Mouse (Mus musculus): ENCODE measurements around the gene AF067061.
"Not testable (repeated sequence)": the region's sequence is repeated elsewhere in the genome, so short reads cannot be mapped to it uniquely, and the experiment has no call there.

Gene AF067061

DNA sequence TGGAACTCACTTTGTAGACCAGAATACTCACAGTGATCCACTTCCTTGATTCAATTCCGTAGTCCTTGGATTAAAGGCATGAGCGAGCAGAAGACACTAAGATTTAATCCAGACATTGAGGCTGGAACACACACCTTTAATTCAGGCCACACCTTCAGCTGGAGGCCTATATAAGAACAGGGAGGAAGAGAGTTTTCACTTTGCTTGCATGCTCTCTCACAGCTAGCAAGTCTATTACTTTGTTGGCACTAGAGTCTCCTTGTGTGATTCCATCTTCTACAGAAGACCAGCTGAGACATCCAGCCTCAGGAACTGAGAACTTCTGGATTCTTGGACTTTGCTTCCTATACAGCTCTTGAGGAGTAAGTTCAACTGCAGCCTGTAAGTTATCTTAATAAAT is at the start of gene AF067061:
Gene AF067061, plus strand, starts transcription at position 245 of the 400 bp plus-strand sequence.
- in situ Hi-C loops (cut with MboI, MseI), result not testable (repeated sequence)

- in situ Hi-C loops (cut with MboI, MseI), result loop anchor here in 1 of 2 experiments (10.0 kb wide), 1 partner anchor 601 kb away; no protein-coding TSS in a partner anchor
Observed at GRCm38 (mm10) chr13:120215847-120216246, 47.1 kb upstream of the AF067061 start, which contains the start of gene Gm21762. Gm21762 (minus strand) TSS chr13:120215947.

DNA sequence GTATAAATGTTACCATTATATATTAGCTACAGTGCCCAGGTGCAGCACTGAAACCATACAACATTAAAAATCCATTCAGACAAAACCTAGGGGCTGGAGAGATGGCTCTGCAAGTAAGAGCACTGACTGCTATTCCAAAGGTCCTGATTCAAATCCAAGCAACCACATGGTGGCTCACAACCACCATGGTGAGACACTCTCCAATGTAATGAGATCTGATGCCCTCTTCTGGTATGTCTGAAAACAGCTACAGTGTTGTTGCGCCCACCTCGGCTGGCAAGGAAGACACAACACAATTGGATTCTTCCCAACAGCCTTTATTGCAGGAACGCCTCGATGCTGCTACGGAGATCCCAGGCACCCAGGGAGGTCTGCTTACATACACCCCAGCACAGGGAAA is 42.0 kb upstream of the AF067061 start:
- in situ Hi-C loops (cut with MboI, MseI), result loop anchor here in 1 of 2 experiments (5.0 kb wide), 1 partner anchor 384 kb away; the partner anchor contains the start of gene D13Ertd608e

GRCm38 (mm10) chr13:120223012-120223659 is 39.8 kb upstream of the AF067061 start:
- in situ Hi-C loops (cut with MboI, MseI), result loop anchor here in 1 of 2 experiments (5.0 kb wide), 1 partner anchor 386 kb away; the partner anchor contains the start of gene D13Ertd608e

DNA sequence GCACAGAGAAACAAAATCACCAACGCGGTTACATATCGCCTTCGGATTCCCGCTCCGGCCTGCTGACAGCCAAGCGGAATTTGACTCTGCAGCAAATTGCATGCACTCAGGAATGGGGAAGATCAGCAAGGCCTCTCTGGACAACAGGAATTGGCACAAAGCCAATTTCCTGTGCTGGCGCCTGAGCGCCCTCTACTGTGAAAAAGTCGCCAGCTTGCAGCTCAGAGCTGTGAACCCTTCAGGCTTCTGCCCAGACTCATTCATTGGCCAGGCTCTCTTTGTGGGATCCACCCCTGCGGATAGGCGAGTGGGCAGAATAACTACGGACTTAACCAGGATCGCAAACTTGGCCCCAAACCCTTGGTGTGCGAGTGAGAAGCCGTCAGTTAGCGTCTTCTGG is 31.1 kb upstream of the AF067061 start:
- in situ Hi-C loops (cut with MboI, MseI), result not testable (repeated sequence)

DNA sequence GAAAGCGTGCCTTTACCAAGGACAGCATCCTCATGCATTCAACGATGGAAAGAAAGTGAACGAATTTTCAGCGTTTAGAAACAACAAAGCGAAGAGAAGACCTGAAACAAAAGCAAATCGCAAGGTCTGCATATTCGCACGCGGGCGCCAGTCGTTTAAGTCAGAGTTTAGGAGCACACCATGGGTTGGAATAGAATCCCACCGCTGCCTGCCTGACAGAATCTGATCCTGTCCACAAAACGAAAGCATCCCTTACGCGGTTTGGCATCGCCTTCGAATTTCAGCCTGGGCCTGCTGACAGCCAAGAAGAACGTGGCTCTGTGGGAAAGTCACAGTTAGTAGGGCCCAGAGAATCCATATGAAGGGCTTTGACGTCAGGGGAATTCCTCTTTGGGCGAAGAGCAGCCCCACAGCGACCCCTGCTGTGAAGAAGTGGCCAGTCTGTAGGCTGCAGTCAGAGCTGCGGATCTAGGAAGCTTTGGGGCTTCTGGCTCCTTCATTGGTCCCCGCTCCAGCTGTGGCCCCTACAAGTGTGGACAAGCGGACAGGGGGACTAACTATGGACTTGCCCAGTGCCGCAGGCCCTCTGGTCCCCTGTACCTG is 30.4 kb upstream of the AF067061 start:
- in situ Hi-C loops (cut with MboI, MseI), result not testable (repeated sequence)

DNA sequence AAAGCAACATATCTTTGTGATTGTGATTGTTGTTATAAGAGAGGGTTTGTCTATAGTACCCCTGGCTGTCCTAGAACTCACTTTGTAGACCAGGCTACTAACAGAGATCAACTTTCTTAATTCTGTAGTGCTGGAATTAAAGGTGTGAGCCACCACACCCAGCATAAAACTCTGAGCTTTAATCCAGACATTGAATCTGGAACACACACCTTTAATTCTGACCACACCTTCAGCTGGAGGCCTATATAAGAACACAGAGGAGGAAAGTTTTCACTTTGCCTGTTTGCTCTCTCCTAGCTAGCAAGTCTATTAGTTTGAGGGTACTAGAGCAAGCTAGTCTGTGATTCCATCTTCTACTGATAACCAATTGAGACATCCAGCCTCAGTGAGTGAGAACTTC is 24.1 kb upstream of the AF067061 start, which contains the start of gene Gm21731:
Gene Gm21731, plus strand, starts transcription at position 301 of the 400 bp plus-strand sequence.
- in situ Hi-C loops (cut with MboI, MseI), result not testable (repeated sequence)

DNA sequence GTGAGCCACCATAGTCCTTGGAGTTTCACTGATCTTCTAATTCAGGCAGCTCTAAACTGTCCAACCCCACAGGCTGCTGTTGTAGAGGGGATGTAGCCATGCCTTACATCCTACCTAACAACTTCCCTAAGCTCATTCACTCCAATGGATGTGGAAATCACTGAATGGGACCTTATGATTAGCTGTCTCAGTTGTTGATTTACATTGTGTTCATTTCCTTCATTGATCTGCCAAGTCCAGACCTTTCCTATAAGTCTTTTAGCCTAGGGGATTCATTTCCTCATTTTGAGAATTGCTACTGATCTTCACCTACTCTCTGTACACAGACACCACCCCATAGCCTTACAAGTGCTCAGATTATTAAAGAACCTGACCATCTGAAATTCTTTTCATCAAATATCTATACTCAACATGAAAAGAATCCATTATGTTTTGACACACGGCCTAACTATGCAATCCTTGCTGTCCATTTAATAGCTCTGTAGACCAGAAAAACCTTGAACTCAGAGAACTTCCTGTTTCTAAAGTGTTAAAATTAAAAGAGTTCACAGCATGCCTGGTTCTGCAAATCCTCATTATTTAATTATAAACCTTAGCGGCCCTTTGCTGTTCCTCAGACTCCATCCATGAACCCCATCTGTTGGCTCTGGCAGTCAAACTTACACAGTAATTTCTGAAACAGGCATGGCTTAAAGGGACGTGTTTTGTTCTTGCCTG is 11.5 kb upstream of the AF067061 start:
- in situ Hi-C loops (cut with MboI, MseI), result not testable (repeated sequence)

- in situ Hi-C loops (cut with MboI, MseI), result not testable (repeated sequence)
Observed at GRCm38 (mm10) chr13:120258817-120259658, 3.9 kb upstream of the AF067061 start.

- in situ Hi-C loops (cut with MboI, MseI), result not testable (repeated sequence)
Observed at GRCm38 (mm10) chr13:120259718-120260117, 3.2 kb upstream of the AF067061 start.

DNA sequence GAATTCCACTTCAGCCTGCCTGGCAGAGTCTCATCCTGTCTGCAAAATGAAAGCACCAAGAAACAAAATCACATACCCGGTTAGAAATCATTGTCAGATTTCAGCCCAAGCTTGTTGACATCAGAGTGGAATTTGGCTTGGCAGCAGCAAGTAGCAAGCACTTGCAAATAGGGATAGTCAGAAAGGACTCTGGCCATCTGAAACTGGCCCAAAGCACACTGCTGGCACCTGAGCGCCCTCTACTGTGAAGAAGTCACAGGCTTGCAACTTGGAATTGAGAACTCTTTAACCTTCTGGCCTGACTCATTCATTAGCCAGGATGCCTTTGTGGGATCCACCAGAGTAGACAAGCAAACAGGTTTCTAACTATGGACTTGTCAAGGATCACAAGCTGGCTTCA is 14.9 kb downstream of the AF067061 start:
- in situ Hi-C loops (cut with MboI, MseI), result not testable (repeated sequence)

- in situ Hi-C loops (cut with MboI, MseI), result no loop called here
Observed at GRCm38 (mm10) chr13:120278784-120279183, 15.9 kb downstream of the AF067061 start.

DNA sequence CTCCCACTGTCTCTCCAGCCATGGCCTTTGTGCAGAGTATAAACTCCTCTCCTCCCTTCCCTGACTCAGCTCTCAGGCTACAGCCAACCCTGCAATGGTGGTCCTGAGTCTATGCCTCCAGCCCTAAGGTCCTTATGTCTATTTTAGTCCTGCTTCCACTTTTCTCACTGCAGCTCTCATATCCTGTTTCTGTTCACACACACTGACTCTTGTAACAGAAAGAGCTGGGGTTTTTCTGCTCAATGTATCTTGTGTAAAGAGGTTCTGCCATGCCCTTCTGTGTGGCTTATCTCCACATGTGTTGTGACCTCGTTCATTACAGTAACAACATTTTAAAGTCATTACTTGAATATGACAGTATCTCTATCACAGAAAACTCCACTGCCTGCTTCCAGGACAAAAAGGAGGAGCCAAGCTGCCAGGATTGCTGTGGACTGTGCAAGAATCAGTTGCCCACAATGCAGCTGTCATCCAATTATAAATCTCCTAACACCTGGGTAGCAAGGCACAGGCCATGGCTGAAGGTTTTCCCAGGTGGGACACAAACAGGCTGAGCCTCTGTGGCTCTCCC is 36.5 kb downstream of the AF067061 start:
- in situ Hi-C loops (cut with MboI, MseI), result no loop called here

GRCm38 (mm10) chr13:120299991-120300442 is 37.1 kb downstream of the AF067061 start, which contains the start of gene BC147527:
BC147527 (plus strand) TSS chr13:120300392.
- in situ Hi-C loops (cut with MboI, MseI), result no loop called here

DNA sequence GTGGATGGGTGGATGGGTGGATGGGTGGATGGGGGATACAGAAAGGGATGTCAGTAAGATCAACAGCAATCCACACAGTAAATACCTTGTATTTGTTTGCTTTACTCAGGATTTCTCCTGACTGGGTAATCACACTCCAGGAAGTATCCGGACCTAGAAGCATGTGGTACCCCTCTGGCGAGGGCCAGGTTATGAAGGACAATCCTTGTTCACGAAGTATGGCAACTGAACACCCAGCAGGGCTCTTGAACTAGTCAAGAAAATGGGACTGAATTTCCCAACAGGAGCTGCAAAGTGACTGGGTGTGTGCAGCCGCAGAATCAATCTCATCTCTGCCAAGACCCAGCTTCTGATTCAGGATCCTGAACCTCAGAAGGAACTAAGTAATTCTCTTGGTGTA is 37.9 kb downstream of the AF067061 start:
- in situ Hi-C loops (cut with MboI, MseI), result no loop called here

DNA sequence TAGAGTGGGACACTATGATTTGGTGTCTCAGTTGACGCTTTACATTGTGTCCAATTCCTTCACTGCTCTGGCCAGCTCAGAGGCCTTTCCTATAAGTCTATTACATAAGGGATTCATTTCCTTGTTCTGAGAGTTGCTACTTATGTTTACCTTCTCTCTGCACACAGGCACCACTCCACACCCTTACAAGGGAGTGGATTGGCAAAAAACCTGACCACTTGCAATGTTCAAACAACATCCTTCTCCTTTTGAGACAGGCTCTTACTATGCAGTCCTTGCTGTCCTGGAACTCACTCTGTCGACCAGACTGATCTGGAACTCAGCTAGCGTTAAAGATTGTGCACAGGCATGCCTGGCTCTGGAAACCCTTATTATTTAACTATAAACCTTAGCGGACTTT is 47.8 kb downstream of the AF067061 start:
- in situ Hi-C loops (cut with MboI, MseI), result no loop called here

DNA sequence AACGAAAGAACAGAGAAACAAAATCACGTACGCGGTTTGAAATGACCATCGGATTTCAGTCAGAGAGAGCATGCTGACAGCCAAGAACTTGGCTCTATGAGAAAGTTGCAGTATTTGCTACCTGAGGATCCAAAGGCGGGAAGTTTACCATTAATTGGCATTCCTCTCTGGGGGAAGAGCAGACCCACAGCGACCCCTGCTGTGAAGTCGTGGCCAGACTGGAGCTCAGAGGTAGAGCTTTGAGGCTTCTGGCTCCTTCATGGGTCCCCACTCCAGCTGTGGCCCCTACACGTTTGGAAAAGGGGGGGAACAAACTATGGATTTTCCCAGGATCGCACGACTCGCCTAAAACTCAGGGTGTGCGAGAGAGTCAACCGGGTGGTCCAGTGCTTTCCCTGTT is 50.7 kb downstream of the AF067061 start:
- in situ Hi-C loops (cut with MboI, MseI), result no loop called here
